Mouse (Mus musculus) large intestine, adult 2 months (tissue): Measurements from ENCODE around the gene Ttc34. TPM values are rescaled to one million over a fixed set of nuclear protein-coding genes. Genes with fewer than 3 reads are reported as not detected.

Experiments used
- polyA plus RNA-seq: library from polyadenylated mRNA; depleted of rRNA; stranded (reverse); fragments of >200 nt; gene quantifications from 2 replicates; pipeline ENCODE4 v1.2.3, GENCODE M21; 2012; rRNA removed

Gene Ttc34
- polyA plus RNA-seq, 1 experiment = 0.05 TPM

Other genes with a start within 250 kb of the Ttc34 start
- gene Prdm16, start 200.6 kb upstream of the Ttc34 start, polyA plus RNA-seq = 2.7 and 5.0 TPM in 2 replicates
- gene Actrt2, start 169.6 kb upstream of the Ttc34 start, polyA plus RNA-seq = not detected in 2 replicates
- 0.05 TPM in 1 of 2 replicates, not detected in the other for gene Mmel1, start 32.1 kb downstream of the Ttc34 start, polyA plus RNA-seq
- 121 and 158 TPM in 2 replicates for gene Fam213b, start 61.7 kb downstream of the Ttc34 start, polyA plus RNA-seq
- gene Tnfrsf14, start 91.1 kb downstream of the Ttc34 start, polyA plus RNA-seq = 87.7 and 134 TPM in 2 replicates
- gene Hes5, start 123.5 kb downstream of the Ttc34 start, polyA plus RNA-seq = 0.64 and 0.69 TPM in 2 replicates
- gene Pank4, start 126.7 kb downstream of the Ttc34 start, polyA plus RNA-seq = 38.6 and 39.7 TPM in 2 replicates
- 28.5 and 45.9 TPM in 2 replicates for gene Plch2, start 219.3 kb downstream of the Ttc34 start, polyA plus RNA-seq
- 11.4 and 14.2 TPM in 2 replicates for gene Pex10, start 229.6 kb downstream of the Ttc34 start, polyA plus RNA-seq
- gene Rer1, start 248.9 kb downstream of the Ttc34 start, polyA plus RNA-seq = 116 and 137 TPM in 2 replicates
- 1.3 and 2.2 TPM in 2 replicates for gene Morn1, start 249.1 kb downstream of the Ttc34 start, polyA plus RNA-seq